Mouse (Mus musculus) adrenal gland, postnatal 10 days (tissue): ENCODE data around the gene Ncoa7. TPM values are rescaled to one million over a fixed set of nuclear protein-coding genes. Genes with fewer than 3 reads are reported as not detected.

ENCODE experiments used
- DNase-seq: peaks from one replicate; pipeline ENCODE4 v3.0.0; 2021; ENCODE audit warnings: mixed read lengths
- long read RNA-seq, 2 experiments: library from polyadenylated mRNA; stranded (forward); transcript quantifications; one replicate each; pipeline ENCODE4 v2.0.0; 2021
- total RNA-seq, 2 experiments: library from RNA; stranded (reverse); gene quantifications; 2 replicates each; pipeline ENCODE4 v1.2.3; 2021

The Ncoa7 gene
- total RNA-seq: 10 to 100 TPM; 33.4 to 42.0 TPM
- long read RNA-seq, experiment 1, full-length matches to known transcripts: 5 of 9 reads
- long read RNA-seq, experiment 1, partial matches to known transcripts: 3 of 9 reads
- long read RNA-seq, experiment 1, other reads (novel, unspliced or antisense): 1 of 9 reads
- long read RNA-seq, experiment 2, partial matches to known transcripts: 2 of 7 reads
- long read RNA-seq, experiment 2, other reads (novel, unspliced or antisense): 4 of 7 reads

DNA sequence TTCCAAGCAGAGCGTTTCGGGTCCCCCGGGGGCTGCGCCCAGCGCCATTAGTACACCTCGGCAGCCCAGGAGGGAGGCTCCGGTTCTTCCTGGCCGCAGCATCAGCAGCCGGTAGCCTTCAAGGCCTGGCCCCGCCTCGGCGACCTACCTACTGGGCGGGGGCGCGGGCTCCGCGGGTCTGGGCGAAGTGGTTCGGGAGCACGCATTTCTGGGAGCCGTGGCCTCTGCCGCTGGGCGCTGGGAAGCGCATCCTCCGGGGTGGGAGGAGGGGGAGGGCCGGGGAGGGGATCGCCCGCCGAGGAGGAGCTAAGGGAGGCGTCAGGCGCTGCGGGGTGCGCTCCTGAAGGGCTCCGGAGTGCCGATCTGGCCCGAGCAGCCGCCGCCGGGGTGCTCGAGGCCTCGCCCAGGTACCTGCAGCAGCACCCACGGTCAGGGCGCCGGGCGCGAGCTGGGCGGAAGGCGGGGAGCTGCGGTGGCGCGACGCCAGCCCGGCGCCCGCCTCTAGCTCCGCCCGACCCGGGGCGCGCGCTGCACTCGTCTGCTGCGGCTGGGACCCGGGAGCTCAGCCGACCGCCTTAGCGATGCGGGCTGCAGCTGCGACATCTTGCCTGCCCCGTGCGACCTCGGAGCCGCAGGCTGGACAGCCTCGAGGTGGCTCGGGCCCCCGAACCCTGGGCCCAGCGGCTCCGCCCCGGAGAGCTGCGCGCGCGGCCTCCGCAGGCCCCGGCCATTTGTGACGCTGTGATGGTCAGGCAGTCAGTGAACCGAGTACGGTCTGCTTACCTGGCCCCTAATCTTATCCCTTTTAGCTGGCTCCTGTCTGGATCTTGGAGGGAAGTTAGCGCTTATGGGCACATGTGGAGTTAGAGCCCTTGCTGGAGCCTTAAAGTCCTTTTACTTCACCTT is at the start of gene Ncoa7:
Ncoa7 (minus strand) TSS at position 646 of the 906 bp plus-strand sequence.
- peak; percentile 88 for DNase-seq

- no peak for DNase-seq
Measured at GRCm38 (mm10) chr10:30845101-30845825, 42.1 kb upstream of the Ncoa7 start.

GRCm38 (mm10) chr10:30844191-30845010 is 41.3 kb upstream of the Ncoa7 start:
- peak; percentile 17 for DNase-seq

GRCm38 (mm10) chr10:30843438-30844190 is 40.5 kb upstream of the Ncoa7 start:
- DNase-seq: peak; percentile 10

DNA sequence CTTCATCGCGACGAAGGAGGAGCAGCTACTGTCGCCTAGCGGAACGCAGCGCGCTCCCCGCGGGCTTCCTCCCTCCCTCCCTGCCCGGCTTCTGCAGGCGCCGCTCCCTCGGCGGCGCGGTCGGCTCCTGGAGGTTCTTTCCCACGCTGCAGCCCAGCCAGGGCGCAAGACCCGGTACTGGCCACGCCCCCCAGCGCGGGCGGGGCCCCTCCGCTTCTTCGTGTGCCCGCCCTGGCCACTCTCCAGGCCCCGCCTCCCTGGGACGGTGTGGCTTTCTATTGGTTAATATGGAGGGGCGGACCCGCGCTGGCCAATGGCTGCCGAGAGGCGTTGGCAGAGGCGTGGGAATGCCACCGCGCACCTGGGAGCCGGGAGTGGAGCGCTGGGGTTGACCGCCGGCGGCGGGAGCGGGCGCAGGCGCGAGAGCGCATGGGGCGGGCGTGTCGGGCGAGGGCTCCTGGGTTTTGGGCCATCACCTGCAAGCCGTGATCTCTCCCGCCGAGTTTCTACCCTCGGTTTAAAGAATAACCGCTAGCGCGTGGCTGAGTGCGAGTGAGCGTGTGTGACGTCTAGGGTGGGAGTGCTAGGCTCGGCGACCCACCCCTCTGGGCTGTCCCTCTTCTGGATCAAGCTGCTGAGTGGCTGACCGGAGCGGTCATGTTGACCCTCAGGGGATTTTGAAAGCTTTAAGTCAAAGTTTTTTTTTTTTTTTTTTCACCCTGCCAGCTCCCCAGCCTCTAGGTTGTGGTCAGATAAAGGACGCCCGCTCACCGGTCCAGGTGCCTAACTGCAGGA is 39.7 kb upstream of the Ncoa7 start, which contains the start of gene Hey2:
Hey2 (minus strand) TSS at position 159 of the 795 bp plus-strand sequence.
- peak; percentile 99 for DNase-seq

DNA sequence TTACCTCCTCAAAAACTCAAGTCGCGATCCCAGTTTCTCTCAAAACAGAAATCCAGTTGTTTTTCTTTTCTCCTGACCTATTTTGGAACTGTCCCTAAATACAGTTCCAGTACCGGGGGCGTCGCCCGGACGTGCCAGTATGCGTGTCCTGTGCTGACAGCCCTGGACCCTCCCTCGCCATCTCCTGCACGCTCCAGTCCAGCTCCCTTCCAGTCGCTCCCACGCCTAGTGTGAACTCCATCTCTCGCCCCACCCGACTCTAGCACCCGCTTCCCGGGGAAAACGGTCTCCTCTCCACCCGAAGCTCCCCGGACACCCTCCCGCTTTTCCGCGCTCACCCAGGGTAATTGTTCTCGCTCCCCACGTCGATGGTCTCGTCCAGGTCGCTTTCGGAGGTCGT is 39.1 kb upstream of the Ncoa7 start:
- DNase-seq: no peak

DNA sequence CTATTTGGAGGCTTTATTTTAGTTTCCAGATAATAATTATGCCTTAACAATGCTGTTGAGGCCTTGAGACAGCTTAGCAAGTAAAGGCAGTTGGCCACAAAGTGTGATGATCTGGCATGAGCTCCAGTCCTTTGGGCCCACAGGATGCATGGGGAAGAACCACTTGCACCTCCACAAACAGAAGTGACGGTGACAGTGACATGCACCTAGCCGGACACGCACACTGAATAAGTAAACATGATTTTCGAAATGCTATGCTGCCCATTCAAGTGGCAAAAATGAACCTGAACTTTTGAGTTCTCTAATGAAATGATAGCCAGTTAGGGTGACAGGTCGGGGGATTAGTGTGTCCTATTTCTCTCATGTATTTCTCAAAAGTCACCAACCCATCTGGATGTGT is 37.7 kb upstream of the Ncoa7 start:
- DNase-seq: no peak

GRCm38 (mm10) chr10:30838188-30838587 is 35.1 kb upstream of the Ncoa7 start:
- DNase-seq: peak; percentile 20

- DNase-seq: peak; percentile 32
Measured at GRCm38 (mm10) chr10:30825049-30825448, 21.9 kb upstream of the Ncoa7 start.

DNA sequence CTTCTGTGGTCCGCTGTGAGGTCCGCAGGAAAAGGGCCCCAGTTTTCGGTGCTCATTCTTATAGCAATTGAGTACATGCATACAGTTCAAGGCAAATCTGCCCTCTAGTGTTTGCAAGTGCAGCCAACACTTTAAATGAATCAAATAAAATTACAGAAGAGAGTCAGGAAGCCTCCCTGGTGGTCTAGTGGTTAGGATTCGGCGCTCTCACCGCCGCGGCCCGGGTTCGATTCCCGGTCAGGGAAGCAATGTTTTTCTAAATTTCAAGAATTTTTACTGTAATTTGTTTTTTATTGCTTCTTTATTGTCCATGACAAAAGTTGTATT is 7.8 kb upstream of the Ncoa7 start:
- DNase-seq: peak; percentile 83

GRCm38 (mm10) chr10:30810247-30810966 is 7.3 kb upstream of the Ncoa7 start:
- DNase-seq: peak; percentile 64

GRCm38 (mm10) chr10:30803587-30804253 is 594 bp upstream of the Ncoa7 start:
- DNase-seq: peak; percentile 5

DNA sequence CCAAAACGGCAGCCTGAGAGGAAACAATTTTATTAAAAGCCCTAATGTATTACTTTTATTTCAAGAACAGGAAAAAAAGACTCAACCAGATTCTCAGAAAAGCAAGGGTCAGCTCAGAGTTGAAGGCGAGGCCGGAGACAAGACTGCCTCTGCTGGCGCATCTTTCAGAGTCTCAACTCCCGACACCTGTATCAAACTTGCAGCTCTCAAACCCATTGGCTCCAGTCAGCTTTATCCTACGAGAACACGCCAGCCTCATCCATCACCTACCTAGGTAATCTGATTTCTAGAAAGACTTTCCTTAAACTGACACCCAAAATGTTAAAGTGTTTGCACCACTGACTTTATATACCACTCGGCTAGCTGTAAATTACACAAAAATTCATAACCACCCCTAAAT is 1.1 kb downstream of the Ncoa7 start:
- DNase-seq: peak; percentile 13

DNA sequence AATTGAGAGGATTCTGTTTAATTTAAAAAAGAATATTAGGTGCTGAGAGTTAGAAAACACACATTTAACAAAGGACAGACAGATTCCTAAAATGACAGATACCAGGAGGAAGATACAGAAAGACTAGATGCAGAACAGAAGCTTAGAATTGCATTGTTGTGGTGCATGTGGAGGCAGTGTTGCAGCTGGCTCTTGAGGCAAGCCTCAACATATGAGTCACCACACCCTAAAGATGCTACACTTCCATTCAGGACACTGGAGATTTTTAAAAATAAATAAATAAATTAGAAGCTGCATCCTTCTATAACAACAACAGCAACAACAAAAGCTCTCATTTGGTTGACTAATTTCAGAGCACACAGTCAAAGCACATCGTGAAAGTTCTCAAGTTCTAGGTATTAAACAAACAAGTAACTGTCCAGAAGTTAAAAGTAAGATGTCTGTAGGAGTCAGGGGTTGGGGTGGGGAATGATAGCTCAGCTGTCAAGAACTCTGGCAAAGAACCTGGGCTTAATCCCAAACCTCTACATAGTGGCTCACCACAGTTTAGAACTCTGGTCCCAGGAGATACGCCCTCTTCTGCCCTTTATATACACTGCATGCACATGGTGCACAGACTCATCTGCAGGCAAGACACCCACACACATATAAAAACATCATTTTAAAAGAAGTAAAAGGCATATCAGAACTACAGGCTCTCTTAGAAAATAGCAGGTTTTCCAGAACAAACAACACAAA is 3.2 kb downstream of the Ncoa7 start:
- DNase-seq: no peak

GRCm38 (mm10) chr10:30796469-30797261 is 6.5 kb downstream of the Ncoa7 start:
- no peak for DNase-seq

DNA sequence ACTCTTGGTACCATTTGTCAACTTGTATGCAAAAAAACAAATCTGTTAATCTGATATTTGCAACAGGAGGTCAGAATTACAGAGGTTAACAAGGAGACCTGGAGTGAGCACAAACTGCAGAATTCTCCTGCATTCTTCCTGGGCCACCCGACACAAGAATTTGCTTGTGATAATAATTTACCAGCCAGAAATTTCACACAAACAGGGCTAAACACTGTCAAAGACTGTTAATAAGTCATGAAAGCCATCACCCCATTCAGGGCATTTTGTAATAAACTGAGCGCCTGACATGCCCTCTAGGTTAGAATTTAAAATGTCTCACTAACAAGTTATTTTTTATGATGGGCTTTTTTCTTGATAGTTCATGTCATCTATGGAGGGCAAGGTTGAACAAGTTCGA is 12.1 kb downstream of the Ncoa7 start:
- no peak for DNase-seq

DNA sequence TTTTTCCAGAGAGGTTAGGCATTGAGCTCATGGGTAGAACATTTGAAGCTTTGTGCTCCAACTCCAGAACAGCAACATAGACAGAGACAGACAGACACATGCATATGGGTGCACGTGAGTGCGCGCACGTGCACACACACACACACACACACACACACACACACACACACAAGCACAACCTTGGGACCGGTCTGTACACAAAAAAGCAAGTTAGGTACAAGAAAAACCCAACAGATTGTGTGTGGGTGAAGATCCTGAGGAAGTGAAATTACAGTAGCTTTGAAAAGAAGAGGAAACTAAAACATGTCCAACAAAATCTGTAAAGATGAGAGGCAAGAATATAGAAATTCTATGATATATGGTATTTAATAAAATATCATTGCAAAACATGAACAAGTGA is 13.6 kb downstream of the Ncoa7 start:
- no peak for DNase-seq

GRCm38 (mm10) chr10:30788340-30788721 is 14.8 kb downstream of the Ncoa7 start:
- no peak for DNase-seq
